ENCODE assay signal across 16 mouse cellular contexts in the genomic region with DNA sequence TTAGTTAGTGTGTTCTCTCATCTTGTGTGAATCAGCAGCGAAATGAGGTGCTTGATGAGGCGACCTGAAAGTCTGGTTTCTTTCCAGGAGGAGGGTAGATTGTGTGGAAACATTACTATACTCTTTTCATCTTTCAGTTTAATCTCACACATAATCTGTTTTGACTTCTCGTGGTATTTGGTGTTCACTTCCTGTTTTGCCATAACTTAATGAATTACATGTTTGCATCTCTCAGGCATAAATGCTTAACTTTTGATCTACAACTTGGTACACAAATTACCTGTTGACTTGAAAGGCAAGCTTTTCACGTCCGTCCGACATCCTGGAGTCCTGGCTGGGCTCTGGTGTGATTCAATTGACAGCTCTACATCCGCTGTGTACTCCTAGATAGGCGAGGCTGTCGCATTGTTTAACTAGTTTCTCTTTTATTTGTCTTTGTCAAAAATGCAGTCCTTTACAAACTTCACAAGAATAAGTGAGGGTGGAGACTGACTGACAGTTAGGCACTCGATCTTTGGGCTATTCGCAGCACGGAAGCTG.
"Had no signal": no experiment of that assay in that cellular context is flagged by ENCODE, and none has a peak within 500 bp of the region (broad histone marks: within the 10 kb centered on the region; RNA-seq: fewer than 3 reads in every experiment).

No protein-coding gene starts in this region.

- H3K27me3 ChIP-seq: limb, embryonic 15.5 days; liver, embryonic 13.5 days; midbrain, embryonic 15.5 days; neural tube, embryonic 13.5 days had no signal

- ATAC-seq: midbrain, embryonic 15.5 days had no signal

- H3K9me3 ChIP-seq: limb, embryonic 15.5 days; liver, embryonic 13.5 days; midbrain, embryonic 10.5 days; midbrain, embryonic 15.5 days; neural tube, embryonic 13.5 days had no signal

- H3K4me3 ChIP-seq: layer of hippocampus, adult 2 months; limb, embryonic 15.5 days; liver, embryonic 13.5 days; midbrain, embryonic 10.5 days; midbrain, embryonic 15.5 days; neural tube, embryonic 13.5 days had no signal

- H3K27ac ChIP-seq: layer of hippocampus, adult 2 months; limb, embryonic 15.5 days; liver, embryonic 13.5 days; midbrain, embryonic 10.5 days; midbrain, embryonic 15.5 days; neural tube, embryonic 13.5 days had no signal

- H3K4me1 ChIP-seq: limb, embryonic 15.5 days; liver, embryonic 13.5 days; midbrain, embryonic 10.5 days; midbrain, embryonic 15.5 days; neural tube, embryonic 13.5 days had no signal

- DNase-seq: kidney, adult 11 months; kidney, postnatal 10 days; kidney, postnatal 4 days; liver, embryonic 13.5 days; lung, adult 2 months; lung, postnatal 10 days; lung, postnatal 4 days; retina, postnatal 1 day; right cerebral cortex, postnatal 4 days; spleen, adult 18-20 months; thymus, postnatal 36 days had no signal

- H3K9ac ChIP-seq: limb, embryonic 15.5 days; liver, embryonic 13.5 days; midbrain, embryonic 15.5 days; neural tube, embryonic 13.5 days had no signal

- H3K36me3 ChIP-seq: midbrain, embryonic 15.5 days; neural tube, embryonic 13.5 days had no signal

- H3K4me2 ChIP-seq: limb, embryonic 15.5 days; liver, embryonic 13.5 days; midbrain, embryonic 15.5 days; neural tube, embryonic 13.5 days had no signal
